Mouse (Mus musculus) hindbrain, postnatal 0 days (tissue): ENCODE data around the gene Fry. TPM values are rescaled to one million over a fixed set of nuclear protein-coding genes. Genes with fewer than 3 reads are reported as not detected.

Experiments
- ATAC-seq: fragments of 200-750 bp; cut with Nextera tagmentation; 2 replicates; pipeline ENCODE4 v1.8.0; 2017; ENCODE audit warnings: mild to moderate bottlenecking, moderate TSS enrichment, moderate library complexity
- DNase-seq: peaks from one replicate; pipeline ENCODE4 v3.0.0-alpha.2; 2015; ENCODE audit warnings: low spot score
- H3K27ac ChIP-seq: fragments of 300-500 bp; sonication (generic); 2 replicates; pipeline ENCODE4 v1.5.1; 2014; ENCODE audit warnings: mild to moderate bottlenecking
- H3K27me3 ChIP-seq: fragments of 300-500 bp; sonication (generic); 2 replicates; pipeline ENCODE4 v1.6.1; 2014; ENCODE audit warnings: low read length, mixed read lengths; ENCODE audit not compliant: insufficient read depth
- H3K36me3 ChIP-seq: fragments of 300-500 bp; sonication (generic); 2 replicates; pipeline ENCODE4 v1.6.1; 2014; ENCODE audit warnings: low read length, mixed read lengths; ENCODE audit not compliant: insufficient read depth
- H3K4me1 ChIP-seq: fragments of 300-500 bp; sonication (generic); 2 replicates; pipeline ENCODE4 v1.6.1; 2014; ENCODE audit warnings: antibody characterized with exemption, low read length, mixed read lengths; ENCODE audit not compliant: insufficient read depth
- H3K4me2 ChIP-seq: fragments of 300-500 bp; sonication (generic); 2 replicates; pipeline ENCODE4 v1.6.1; 2014; ENCODE audit warnings: low read depth, mild to moderate bottlenecking, low read length, moderate library complexity, mixed read lengths
- H3K4me3 ChIP-seq: fragments of 300-500 bp; sonication (generic); 2 replicates; pipeline ENCODE4 v1.5.1; 2014; ENCODE audit warnings: low read length
- H3K9ac ChIP-seq: fragments of 300-500 bp; sonication (generic); replicated peaks from 2 replicates; pipeline ENCODE4 v1.6.1; 2014; ENCODE audit warnings: mild to moderate bottlenecking, low read length, moderate library complexity, mixed read lengths
- H3K9me3 ChIP-seq: fragments of 300-500 bp; sonication (generic); 2 replicates; pipeline ENCODE4 v1.6.1; 2016; ENCODE audit warnings: low read length, mixed read lengths
- CTCF ChIP-seq: IDR thresholded peaks from 2 replicates; pipeline ENCODE4 v1.5.1; 2016; ENCODE audit warnings: antibody characterized with exemption, control low read depth, low read depth
- WGBS: fragments of 180-500 bp; shearing (Covaris S2); extraction: QIAGEN DNeasy Blood & Tissue Kit; methylation state at CpG from one replicate; pipeline ENCODE4 v1.1.7; 2014; 5-methylcytosine and 5-hydroxymethylcytosine counted together
- polyA plus RNA-seq: library from polyadenylated mRNA; unstranded; fragments of >200 nt; fragmentation: Nextera tagmentation; extraction: Ambion mirVana; gene quantifications from 2 replicates; pipeline ENCODE4 v1.2.1, GENCODE M21; 2015
- total RNA-seq: library from RNA; depleted of rRNA; stranded (reverse); fragments of >200 nt; gene quantifications from 2 replicates; pipeline ENCODE4 v1.2.3, GENCODE M21; 2014

Gene Fry
- total and polyA plus RNA-seq, 2 experiments from 2014 or later, result 47.7 to 122 TPM

DNA sequence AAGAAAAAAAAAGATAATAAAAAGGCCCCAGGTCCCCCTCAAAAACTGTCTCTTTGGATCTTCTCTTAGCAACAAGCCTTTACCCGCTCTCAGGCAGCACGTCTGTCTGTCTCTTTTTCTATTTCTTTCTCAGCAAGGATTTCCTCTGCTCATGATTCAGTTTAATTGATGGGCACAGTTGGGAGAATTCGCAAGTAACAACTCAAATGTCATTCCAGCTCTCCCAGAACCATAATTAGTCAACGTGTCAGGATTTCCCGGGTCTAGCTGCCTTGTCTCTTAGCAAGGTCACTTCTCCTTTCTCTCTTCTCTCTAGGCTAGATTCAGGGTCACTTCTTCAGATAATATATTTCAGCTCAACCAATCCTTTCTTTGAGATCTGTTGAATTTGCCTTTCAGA is 110.6 kb downstream of the Fry start:
- DNase-seq (no peak), ATAC-seq (no peak)
- H3K9me3 ChIP-seq, result no peaks in the 10 kb centered on the region
- WGBS, result 31% methylated on average over 5 of the region's 5 CpGs
- no peak overlapping the region for H3K4me3 ChIP-seq
- no peaks in the 10 kb centered on the region for H3K27me3 ChIP-seq
- no peak overlapping the region for H3K4me2 ChIP-seq
- H3K9ac ChIP-seq, result no peak overlapping the region
- H3K27ac ChIP-seq, result no peak overlapping the region; the same call in 1 of the 2 replicates
- H3K36me3 ChIP-seq, result no peaks in the 10 kb centered on the region
- H3K4me1 ChIP-seq, result no peaks in the 10 kb centered on the region; the same call in 1 of the 2 replicates
- TF ChIP-seq CTCF, result no peak

- H3K4me2 ChIP-seq, result no peak overlapping the region
- ATAC-seq (no peak), DNase-seq (no peak)
- no peaks in the 10 kb centered on the region for H3K9me3 ChIP-seq
- H3K36me3 ChIP-seq, result no peaks in the 10 kb centered on the region
- no peaks in the 10 kb centered on the region for H3K27me3 ChIP-seq
- WGBS, result 91% methylated on average over 4 of the region's 4 CpGs
- no peak overlapping the region for H3K9ac ChIP-seq
- H3K27ac ChIP-seq, result no peak overlapping the region
- peak; percentile 47 for TF ChIP-seq CTCF
- H3K4me3 ChIP-seq, result no peak overlapping the region
- no peaks in the 10 kb centered on the region; the same call in 1 of the 2 replicates for H3K4me1 ChIP-seq
These were observed 111.3 kb downstream of the Fry start for GRCm38 (mm10) chr5:150229776-150230175.

GRCm38 (mm10) chr5:150232159-150233150 is 114.0 kb downstream of the Fry start:
- DNase-seq (peak; percentile 64), ATAC-seq (peak; percentile 71)
- Histone ChIP-seq H3K4me2 (no peak overlapping the region; the same call in 1 of the 2 replicates), H3K36me3 (no peaks in the 10 kb centered on the region), H3K27me3 (no peaks in the 10 kb centered on the region), H3K9me3 (no peaks in the 10 kb centered on the region), H3K4me3 (no peak overlapping the region), H3K9ac (no peak overlapping the region), H3K27ac (no peak overlapping the region), H3K4me1 (no peaks in the 10 kb centered on the region; the same call in 1 of the 2 replicates)
- 46% methylated on average over 14 of the region's 21 CpGs for WGBS
- no peak for TF ChIP-seq CTCF

GRCm38 (mm10) chr5:150233154-150233886 is 114.9 kb downstream of the Fry start:
- no peak overlapping the region for H3K9ac ChIP-seq
- WGBS, result 54% methylated on average over 17 of the region's 17 CpGs
- no peaks in the 10 kb centered on the region for H3K27me3 ChIP-seq
- H3K36me3 ChIP-seq, result no peaks in the 10 kb centered on the region
- DNase-seq, result peak; percentile 84
- H3K4me2 ChIP-seq, result no peak overlapping the region
- peak; percentile 79 for ATAC-seq
- H3K9me3 ChIP-seq, result no peaks in the 10 kb centered on the region
- no peaks in the 10 kb centered on the region; the same call in 1 of the 2 replicates for H3K4me1 ChIP-seq
- peak; percentile 88 for TF ChIP-seq CTCF
- no peak overlapping the region for H3K4me3 ChIP-seq
- H3K27ac ChIP-seq, result no peak overlapping the region

DNA sequence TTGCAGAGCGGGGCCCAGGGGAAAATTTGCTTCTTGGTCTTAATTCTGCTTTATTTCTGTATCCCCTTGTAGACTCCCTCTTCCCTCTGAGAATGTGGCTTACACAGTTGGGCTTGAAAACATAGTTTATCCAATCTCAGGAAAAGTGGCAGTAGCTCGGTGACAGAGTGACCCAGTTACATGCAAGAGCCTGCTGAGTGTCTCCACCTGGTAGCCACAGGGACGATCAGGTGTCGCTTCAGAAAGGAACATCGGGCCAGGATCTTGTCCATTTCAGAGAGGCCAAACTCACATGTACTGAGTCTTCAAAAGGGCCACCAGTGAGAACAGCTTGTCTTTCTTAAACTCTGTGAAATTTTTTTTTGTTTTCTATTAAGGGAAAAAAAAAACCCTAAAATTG is 117.5 kb downstream of the Fry start:
- Histone ChIP-seq H3K27ac (no peak overlapping the region), H3K9me3 (no peaks in the 10 kb centered on the region), H3K9ac (no peak overlapping the region), H3K36me3 (no peaks in the 10 kb centered on the region), H3K4me1 (no peaks in the 10 kb centered on the region; the same call in 1 of the 2 replicates), H3K4me2 (no peak overlapping the region), H3K4me3 (no peak overlapping the region), H3K27me3 (no peaks in the 10 kb centered on the region)
- no peak for ATAC-seq
- WGBS, result 91% methylated on average over 5 of the region's 5 CpGs
- DNase-seq, result no peak
- TF ChIP-seq CTCF, result no peak

DNA sequence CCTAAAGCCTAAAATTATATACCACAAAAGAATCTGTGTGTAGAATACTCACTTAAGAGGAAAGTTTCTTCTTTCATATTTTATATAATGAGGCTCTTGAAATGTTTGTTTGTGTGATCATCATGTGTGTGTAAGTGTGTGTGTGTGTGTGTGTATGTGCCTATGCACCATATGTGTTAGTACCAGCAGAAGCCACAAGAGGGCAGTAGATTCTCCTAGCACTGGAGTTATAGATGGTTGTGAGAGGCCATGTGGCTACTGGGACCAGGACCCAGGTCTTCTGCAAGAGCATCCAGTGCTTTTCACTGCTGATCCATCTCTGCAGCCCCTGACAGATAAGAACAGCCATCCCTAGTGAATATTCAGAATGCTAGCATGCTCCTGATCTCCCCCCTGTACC is 118.2 kb downstream of the Fry start:
- peak; percentile 27; the same call in 1 of the 2 replicates for TF ChIP-seq CTCF

More for the DNA sequence above, 118.2 kb downstream of the Fry start:
- H3K27me3 ChIP-seq, result no peaks in the 10 kb centered on the region
- H3K36me3 ChIP-seq, result no peaks in the 10 kb centered on the region
- no peaks in the 10 kb centered on the region for H3K9me3 ChIP-seq
- no peak overlapping the region for H3K4me2 ChIP-seq
- no peak overlapping the region for H3K27ac ChIP-seq
- no peak for DNase-seq
- H3K4me3 ChIP-seq, result no peak overlapping the region
- H3K4me1 ChIP-seq, result no peaks in the 10 kb centered on the region; the same call in 1 of the 2 replicates
- no peak overlapping the region for H3K9ac ChIP-seq
- no peak for ATAC-seq
